Mouse (Mus musculus): Measurements from ENCODE around the gene Abcg3.

DNA sequence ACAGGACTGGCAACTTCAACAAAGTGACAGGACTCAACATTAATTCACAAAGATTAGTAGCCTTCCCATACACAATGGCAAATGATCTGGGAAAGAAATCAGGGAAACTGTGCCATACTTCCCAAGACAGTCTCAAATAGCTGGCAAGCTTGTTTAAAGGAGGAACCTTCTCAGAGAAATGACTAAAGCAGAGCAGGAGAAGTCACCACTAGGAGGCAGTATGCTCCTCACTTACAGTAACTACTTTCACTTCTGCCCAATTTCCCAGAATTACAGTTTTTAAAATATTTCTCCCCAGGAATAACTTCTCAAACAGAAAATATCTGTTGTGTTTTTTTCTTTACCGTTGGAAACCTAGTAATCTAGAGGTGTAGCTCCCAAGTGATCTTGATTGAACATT, 4.2 kb upstream of the Abcg3 start:
- TF ChIP-seq CTCF (IDR thresholded peaks at IDR 0.05; ENCODE audit: borderline replicate concordance, insufficient read depth, low read length) (no peak), POLR2A (IDR thresholded peaks at IDR 0.05; ENCODE audit: low read depth, low read length) (no peak)

All from embryonic fibroblast, embryonic 13.5 days (primary cell).